Mouse (Mus musculus) spleen, adult 2 months (tissue): ENCODE results near the gene Grin1.

Experiments
- CTCF ChIP-seq: fragments of 200-500 bp; IDR thresholded peaks from 2 replicates; pipeline ENCODE4 v1.5.1; 2011; ENCODE audit warnings: mild to moderate bottlenecking, inconsistent platforms; ENCODE audit not compliant: insufficient read depth, insufficient read length, insufficient replicate concordance; ENCODE audit errors: extremely low read depth
- POLR2A ChIP-seq: fragments of 200-500 bp; IDR thresholded peaks from 2 replicates; pipeline ENCODE4 v1.6.1; 2011; ENCODE audit warnings: low read depth, low read length, inconsistent platforms

DNA sequence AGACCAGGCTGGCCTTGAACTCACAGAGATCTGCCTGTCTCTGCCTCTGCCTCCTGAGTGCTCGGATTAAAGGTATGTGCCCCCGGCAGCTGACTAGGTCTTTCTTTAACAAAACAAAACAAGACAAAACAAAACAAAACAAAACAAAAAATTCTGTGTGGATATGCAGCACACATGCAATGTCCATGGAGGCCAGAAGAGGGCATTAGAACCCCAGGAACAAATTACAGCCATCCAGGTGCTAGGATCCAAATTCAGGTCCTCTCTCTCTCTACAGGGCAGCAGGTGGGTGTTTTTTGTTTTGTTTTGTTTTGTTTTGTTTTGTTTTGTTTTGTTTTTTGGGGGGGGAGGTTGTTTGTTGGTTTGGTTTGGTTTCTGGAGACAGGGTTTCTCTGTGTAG, 60.1 kb downstream of the Grin1 start:
- TF ChIP-seq CTCF (peak; percentile 22; the same call in 1 of the 2 replicates), POLR2A (no peak)
